Mouse (Mus musculus): ENCODE results near the gene Syt8. TPM values are rescaled to one million over a fixed set of nuclear protein-coding genes. Genes with fewer than 3 reads are reported as not detected.
"Not testable (repeated sequence)": the region's sequence is repeated elsewhere in the genome, so short reads cannot be mapped to it uniquely, and the experiment has no call there.

The Syt8 gene
- polyA plus RNA-seq, 1 experiment from 2014 or later: not detected

DNA sequence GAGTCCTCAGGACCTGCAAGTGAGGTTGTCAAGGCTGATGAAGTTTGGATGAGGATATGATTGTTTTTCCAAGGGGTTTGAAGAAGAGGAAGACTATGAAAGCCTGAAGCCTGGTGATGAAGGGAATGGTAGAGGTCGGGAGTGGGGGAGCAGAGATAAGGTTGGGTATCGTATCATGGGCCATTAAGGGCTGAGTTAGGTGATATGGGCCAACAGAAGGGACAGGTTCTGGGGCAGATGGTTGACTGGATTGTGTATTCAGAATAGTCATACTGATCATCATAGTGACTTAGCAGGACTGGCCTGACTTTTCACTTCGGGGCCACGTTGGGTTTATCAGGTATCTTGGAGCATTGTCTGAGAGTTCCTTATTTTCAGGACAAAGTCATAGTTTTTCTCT is 39.2 kb upstream of the Syt8 start:
- H3K4me1 ChIP-seq: peaks cover 35% of the 10 kb centered on the region
- 88% methylated on average over 4 of the region's 4 CpGs for WGBS
- no peak overlapping the region for H3K27ac ChIP-seq
- H3K4me3 ChIP-seq: no peak overlapping the region
- H3K27me3 ChIP-seq (ENCODE audit: poor library complexity, severe bottlenecking): peaks cover 54% of the 10 kb centered on the region
- H3K36me3 ChIP-seq (replicated peaks): no peaks in the 10 kb centered on the region
- no peak for DNase-seq (ENCODE audit: extremely low spot score, low spot score)
- H3K9me3 ChIP-seq: no peaks in the 10 kb centered on the region

DNA sequence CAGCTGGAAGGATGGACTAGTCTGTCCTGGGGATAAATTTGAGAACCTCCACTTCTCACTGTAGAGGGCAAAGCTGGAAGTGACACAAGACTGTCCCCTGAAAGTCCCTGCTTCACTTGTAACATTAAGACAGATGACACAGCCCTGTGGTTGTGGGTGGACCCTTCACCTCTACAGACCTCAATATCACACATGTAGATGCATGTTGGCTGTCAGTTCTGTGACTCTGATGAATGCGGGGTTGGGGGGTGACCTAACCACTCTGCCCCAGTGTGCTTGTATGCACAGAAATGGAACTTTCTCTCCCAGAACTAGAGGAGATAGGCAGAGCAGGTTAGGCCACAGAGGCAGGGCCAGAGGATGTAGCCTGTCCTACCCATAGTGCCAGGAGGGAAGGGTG is 38.0 kb upstream of the Syt8 start:
- Histone ChIP-seq H3K4me1 (peaks cover 44% of the 10 kb centered on the region), H3K27ac (0 out of 2 replicates have a peak overlapping the region, but pooled peaks have one; percentile 2), H3K4me3 (no peak overlapping the region), H3K36me3 (replicated peaks) (no peaks in the 10 kb centered on the region), H3K9me3 (no peaks in the 10 kb centered on the region), H3K27me3 (ENCODE audit: poor library complexity, severe bottlenecking) (peaks cover 54% of the 10 kb centered on the region)
- no peak for DNase-seq (ENCODE audit: extremely low spot score, low spot score)
- 100% methylated on average over 1 of the region's 1 CpGs for WGBS

DNA sequence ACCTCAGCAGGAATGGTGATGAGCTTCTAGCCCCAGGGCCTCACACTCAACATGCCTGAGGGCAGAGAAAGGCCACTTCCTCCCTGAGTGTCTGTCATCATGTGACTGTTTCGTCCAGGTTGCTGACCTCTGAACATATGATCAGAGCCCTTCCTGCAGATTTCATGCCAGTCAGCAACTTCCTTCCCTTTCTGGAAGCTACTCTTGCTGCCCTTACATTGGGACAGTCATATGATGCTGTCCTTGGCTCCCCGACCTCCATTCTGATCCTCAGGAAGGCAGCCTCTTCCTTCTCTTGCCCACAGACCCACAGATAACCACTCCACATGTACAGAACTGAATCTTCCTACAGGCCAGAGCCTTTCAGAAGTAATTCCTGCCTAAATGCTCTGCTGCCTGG is 36.6 kb upstream of the Syt8 start:
- no peaks in the 10 kb centered on the region for H3K9me3 ChIP-seq
- WGBS: 72% methylated on average over 2 of the region's 2 CpGs

DNA sequence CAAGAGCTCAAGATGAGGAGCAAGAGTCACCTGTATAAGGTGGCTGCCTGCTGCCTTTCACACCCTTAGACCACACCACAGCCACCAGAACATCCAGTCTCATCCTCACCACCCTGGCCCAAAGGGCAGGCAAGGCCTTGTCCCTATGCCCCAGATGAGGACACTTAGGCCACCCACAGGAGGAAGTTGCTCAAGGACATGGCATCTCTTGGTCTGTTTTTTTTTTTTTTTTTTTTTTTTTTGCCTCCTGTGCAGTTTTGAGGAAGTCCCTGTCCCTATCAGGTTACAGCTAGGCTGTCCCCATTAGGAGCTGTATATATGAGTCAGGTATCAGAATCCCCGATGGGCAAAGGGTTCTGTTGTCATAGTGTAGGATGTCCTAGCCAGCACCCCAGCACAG is 35.4 kb upstream of the Syt8 start:
- 77% methylated on average over 1 of the region's 1 CpGs for WGBS
- no peaks in the 10 kb centered on the region for H3K9me3 ChIP-seq
- H3K4me3 ChIP-seq: no peak overlapping the region
- DNase-seq (ENCODE audit: extremely low spot score, low spot score): no peak
- no peaks in the 10 kb centered on the region for H3K36me3 ChIP-seq (replicated peaks)
- H3K27ac ChIP-seq: 0 out of 2 replicates have a peak overlapping the region, but pooled peaks have one; percentile 60
- peaks cover 33% of the 10 kb centered on the region for H3K4me1 ChIP-seq
- peaks cover 63% of the 10 kb centered on the region for H3K27me3 ChIP-seq (ENCODE audit: poor library complexity, severe bottlenecking)

More for the DNA sequence above, 36.6 kb upstream of the Syt8 start:
- Histone ChIP-seq H3K4me1 (peaks cover 40% of the 10 kb centered on the region), H3K27ac (no peak overlapping the region), H3K4me3 (no peak overlapping the region), H3K36me3 (replicated peaks) (no peaks in the 10 kb centered on the region), H3K27me3 (ENCODE audit: poor library complexity, severe bottlenecking) (peaks cover 61% of the 10 kb centered on the region)
- DNase-seq (ENCODE audit: extremely low spot score, low spot score): no peak

DNA sequence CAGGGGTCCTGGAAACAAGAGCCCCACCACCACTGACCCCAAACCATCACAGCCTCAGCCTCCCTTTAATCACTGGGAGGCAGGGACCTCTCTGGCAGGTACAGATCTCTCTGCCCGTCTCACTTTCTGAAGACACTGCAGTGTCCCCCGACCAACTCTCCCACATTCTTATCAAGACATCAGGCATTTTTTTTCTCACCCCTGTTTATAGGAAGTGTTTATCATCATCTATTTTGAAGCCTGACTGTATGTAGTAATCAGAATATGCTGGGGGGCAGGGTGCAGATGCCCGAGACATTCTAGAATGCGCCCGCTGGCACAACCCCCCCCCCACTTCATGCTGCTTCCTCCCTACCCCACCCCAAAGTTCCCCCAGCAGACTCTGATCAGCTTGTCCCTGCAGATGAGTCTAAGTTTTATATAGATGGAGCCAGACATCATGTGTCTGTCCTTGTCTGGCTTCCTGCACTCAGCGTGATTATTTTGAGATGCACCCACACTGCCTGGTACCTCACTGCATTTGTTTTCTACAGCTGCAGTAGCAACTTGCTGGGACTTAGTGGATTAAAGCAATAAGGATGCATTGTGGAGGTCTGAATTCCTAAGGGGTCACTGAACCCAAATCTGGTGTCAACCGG is 34.4 kb upstream of the Syt8 start:
- Histone ChIP-seq H3K4me3 (no peak overlapping the region), H3K27ac (peak overlapping the region; percentile 60; the same call in 1 of the 2 replicates), H3K4me1 (peaks cover 33% of the 10 kb centered on the region), H3K9me3 (no peaks in the 10 kb centered on the region), H3K36me3 (replicated peaks) (no peaks in the 10 kb centered on the region), H3K27me3 (ENCODE audit: poor library complexity, severe bottlenecking) (peaks cover 63% of the 10 kb centered on the region)
- 58% methylated on average over 7 of the region's 7 CpGs for WGBS
- no peak for DNase-seq (ENCODE audit: extremely low spot score, low spot score)

DNA sequence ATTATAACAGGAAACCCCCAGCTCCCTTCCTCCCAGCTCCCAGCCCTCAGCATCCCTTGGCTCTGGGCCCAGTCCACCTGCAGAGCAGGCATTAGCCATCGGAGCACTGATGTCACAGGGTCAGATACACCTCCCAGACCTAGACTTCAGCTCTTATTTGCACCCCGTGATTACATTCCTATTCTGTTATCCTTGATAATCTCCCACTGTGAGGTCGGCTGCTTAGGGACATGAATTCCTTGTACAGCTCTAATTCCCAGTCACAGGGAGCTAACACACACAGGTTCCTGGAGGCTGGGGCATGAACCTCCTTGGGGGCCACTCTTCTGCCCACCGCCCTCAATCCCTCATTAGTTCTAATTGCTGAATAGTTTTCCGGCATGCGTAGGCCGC is 33.9 kb upstream of the Syt8 start:
- no peaks in the 10 kb centered on the region for H3K36me3 ChIP-seq (replicated peaks)
- peak; percentile 68 for DNase-seq (ENCODE audit: extremely low spot score, low spot score)
- peak overlapping the region; percentile 27; the same call in 1 of the 2 replicates for H3K27ac ChIP-seq
- no peaks in the 10 kb centered on the region for H3K9me3 ChIP-seq
- 21% methylated on average over 7 of the region's 7 CpGs for WGBS
- peaks cover 60% of the 10 kb centered on the region for H3K27me3 ChIP-seq (ENCODE audit: poor library complexity, severe bottlenecking)
- no peak overlapping the region for H3K4me3 ChIP-seq
- H3K4me1 ChIP-seq: peaks cover 33% of the 10 kb centered on the region

DNA sequence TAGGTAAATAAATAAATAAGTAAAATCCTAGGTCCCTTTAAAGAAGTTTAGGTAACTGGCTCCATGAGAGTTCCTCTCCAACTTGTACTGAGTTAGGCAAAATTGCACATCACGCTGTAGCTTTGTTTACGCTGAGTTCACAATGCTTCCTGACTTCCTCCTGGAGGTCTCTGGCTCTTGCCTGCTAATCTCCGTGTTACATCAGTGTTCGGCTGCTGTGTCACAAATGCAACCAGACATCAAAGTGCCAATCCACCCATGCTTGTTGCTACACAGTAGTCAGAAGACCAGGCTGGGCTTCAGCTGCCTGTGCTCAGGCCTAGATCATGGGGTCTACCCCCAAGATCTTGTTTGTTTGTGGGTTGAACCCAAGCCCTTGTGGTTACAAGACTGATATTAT is 31.1 kb upstream of the Syt8 start:
- peaks cover 33% of the 10 kb centered on the region for H3K27me3 ChIP-seq (ENCODE audit: poor library complexity, severe bottlenecking)
- no peak overlapping the region for H3K27ac ChIP-seq
- WGBS: 83% methylated on average over 4 of the region's 4 CpGs
- no peaks in the 10 kb centered on the region for H3K36me3 ChIP-seq (replicated peaks)
- DNase-seq (ENCODE audit: extremely low spot score, low spot score): no peak
- H3K9me3 ChIP-seq: no peaks in the 10 kb centered on the region
- H3K4me3 ChIP-seq: no peak overlapping the region
- H3K4me1 ChIP-seq: peaks cover 25% of the 10 kb centered on the region

DNA sequence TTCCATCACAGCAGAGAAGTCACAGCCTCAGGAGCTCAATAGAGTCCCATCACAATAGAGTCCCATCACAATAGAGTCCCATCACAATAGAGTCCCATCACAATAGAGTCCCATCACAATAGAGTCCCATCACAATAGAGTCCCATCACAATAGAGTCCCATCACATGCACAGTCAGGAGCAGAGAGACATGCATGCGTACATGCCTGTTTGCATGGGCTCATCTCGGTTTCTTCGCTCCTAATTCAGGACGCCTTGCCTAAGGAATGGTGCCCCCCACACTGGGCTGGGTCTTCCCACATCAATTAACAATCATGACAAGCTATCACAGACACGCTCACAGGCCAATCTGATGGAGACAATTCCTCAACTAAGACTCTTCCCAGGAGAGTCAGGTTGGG is 29.5 kb upstream of the Syt8 start:
- DNase-seq (ENCODE audit: extremely low spot score, low spot score); H3K4me3 ChIP-seq; H3K27ac ChIP-seq; H3K9me3 ChIP-seq; H3K36me3 ChIP-seq (replicated peaks): not testable (repeated sequence)
- WGBS: 90% methylated on average over 5 of the region's 5 CpGs
- Histone ChIP-seq H3K4me1 (peaks cover 17% of the 10 kb centered on the region), H3K27me3 (ENCODE audit: poor library complexity, severe bottlenecking) (peaks cover 26% of the 10 kb centered on the region)

DNA sequence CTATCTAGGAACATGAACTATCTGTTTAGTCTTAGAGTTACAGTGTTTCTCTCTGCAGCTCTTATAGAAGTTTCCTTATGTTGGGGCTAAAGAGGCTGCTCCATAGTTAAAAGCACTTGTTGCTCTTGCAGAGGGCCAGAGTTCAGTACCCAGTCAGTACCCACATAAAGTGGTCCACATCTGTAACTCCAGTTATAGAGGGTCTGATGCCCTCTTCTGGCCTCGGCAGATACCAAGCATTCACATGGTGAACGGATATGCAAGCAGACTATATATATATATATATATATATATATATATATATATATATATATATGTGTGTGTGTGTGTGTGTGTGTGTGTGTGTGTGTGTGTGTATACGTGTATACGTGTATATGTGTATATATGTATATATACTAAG is 26.7 kb upstream of the Syt8 start:
- no peaks in the 10 kb centered on the region for H3K36me3 ChIP-seq (replicated peaks)
- DNase-seq (ENCODE audit: extremely low spot score, low spot score): no peak
- H3K9me3 ChIP-seq: no peaks in the 10 kb centered on the region
- peaks cover 19% of the 10 kb centered on the region; the same call in 1 of the 2 replicates for H3K27me3 ChIP-seq (ENCODE audit: poor library complexity, severe bottlenecking)
- H3K4me3 ChIP-seq: no peak overlapping the region
- 77% methylated on average over 4 of the region's 4 CpGs for WGBS
- H3K4me1 ChIP-seq: no peaks in the 10 kb centered on the region
- no peak overlapping the region for H3K27ac ChIP-seq

DNA sequence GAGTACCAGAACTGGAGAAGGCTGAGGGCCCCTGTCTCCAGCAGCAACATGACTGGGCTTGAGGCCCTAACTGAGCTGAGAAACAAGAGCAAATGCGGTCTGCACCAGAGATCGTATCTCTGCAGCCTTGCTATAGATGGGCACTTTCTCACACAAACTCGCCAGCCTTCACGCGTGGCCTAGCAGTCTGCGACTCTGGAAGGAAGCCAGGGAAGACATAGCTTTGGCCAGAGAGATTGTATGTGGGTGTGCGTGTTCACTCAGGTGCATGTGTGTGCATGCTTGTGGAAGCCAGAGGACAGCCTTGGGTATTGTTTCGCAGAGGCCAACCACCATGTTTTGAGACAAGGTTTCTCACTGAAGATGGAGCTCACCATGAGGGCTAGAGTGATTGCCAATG is 26.0 kb upstream of the Syt8 start:
- H3K27me3 ChIP-seq (ENCODE audit: poor library complexity, severe bottlenecking): 0 out of 2 replicates have a peak, but pooled peaks cover 16% of the 10 kb centered on the region
- no peak overlapping the region for H3K4me3 ChIP-seq
- H3K27ac ChIP-seq: no peak overlapping the region
- WGBS: 94% methylated on average over 8 of the region's 8 CpGs
- no peaks in the 10 kb centered on the region for H3K36me3 ChIP-seq (replicated peaks)
- no peaks in the 10 kb centered on the region for H3K4me1 ChIP-seq
- no peak for DNase-seq (ENCODE audit: extremely low spot score, low spot score)
- no peaks in the 10 kb centered on the region for H3K9me3 ChIP-seq

DNA sequence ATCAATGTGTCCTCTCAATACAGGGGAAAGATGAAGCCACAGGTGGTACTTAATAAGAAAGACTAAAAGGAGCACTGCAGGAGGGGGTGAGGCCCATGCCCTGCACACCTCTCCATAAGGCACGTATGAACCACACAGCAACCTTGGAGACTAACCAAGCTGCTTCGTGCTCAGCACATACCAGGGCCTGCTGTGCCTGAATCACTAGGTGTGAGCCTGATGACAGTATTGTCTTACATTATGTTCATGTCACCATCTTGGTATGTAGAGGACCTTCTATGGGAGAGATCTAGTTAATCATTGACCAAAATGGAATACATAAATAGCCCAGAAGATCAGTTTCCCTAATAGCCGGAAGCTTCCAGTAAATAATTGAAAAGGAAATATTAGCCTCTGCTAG is 25.0 kb upstream of the Syt8 start:
- Histone ChIP-seq H3K4me1 (no peaks in the 10 kb centered on the region), H3K9me3 (no peaks in the 10 kb centered on the region), H3K27ac (no peak overlapping the region), H3K4me3 (no peak overlapping the region), H3K36me3 (replicated peaks) (no peaks in the 10 kb centered on the region), H3K27me3 (ENCODE audit: poor library complexity, severe bottlenecking) (0 out of 2 replicates have a peak, but pooled peaks cover 12% of the 10 kb centered on the region)
- WGBS: 87% methylated on average over 3 of the region's 3 CpGs
- DNase-seq (ENCODE audit: extremely low spot score, low spot score): no peak

DNA sequence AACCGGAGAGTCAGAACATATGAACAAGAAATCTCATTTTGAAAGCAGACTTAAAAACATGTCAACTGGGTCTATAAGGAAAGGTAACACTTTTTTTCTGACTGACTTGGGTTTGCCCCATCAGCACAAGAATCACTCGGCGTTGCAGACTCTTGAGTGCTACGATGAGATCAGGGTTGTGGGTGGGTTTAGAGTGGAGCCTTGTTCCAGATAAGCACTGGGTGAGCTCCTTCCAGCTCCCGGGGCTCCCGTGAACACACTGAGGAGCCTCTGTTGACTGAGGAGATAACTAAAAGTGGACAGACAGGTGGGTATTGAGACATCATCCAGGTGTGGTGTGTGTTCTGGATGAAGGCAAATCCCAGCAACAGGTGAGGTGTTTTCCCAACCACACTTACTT is 21.4 kb upstream of the Syt8 start:
- 0 out of 2 replicates have a peak, but pooled peaks cover 10% of the 10 kb centered on the region for H3K27me3 ChIP-seq (ENCODE audit: poor library complexity, severe bottlenecking)
- H3K9me3 ChIP-seq: no peaks in the 10 kb centered on the region
- 94% methylated on average over 6 of the region's 6 CpGs for WGBS
- H3K36me3 ChIP-seq (replicated peaks): no peaks in the 10 kb centered on the region
- no peak overlapping the region for H3K4me3 ChIP-seq
- no peaks in the 10 kb centered on the region for H3K4me1 ChIP-seq
- no peak for DNase-seq (ENCODE audit: extremely low spot score, low spot score)
- no peak overlapping the region for H3K27ac ChIP-seq

DNA sequence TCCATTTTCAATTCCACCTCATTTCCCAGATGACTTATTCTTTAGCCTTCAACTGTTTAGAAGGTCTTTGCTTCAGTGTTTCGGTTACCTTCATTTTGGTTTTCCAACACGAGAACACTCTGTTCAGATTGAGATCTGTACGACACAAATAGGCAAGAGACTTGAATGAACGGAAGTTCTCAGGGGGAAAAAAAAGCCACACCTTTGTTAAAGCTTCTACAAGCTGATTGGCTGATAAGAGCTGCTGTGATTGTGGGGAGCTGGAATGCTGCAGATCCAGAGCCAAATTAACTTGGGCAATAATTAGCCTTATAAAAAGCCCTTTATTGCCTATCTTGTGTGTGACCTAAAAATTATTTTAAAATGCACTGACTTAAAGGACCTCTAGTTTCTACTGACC is 19.3 kb upstream of the Syt8 start:
- no peak overlapping the region for H3K4me3 ChIP-seq
- no peaks in the 10 kb centered on the region for H3K27me3 ChIP-seq (ENCODE audit: poor library complexity, severe bottlenecking)
- no peak overlapping the region for H3K27ac ChIP-seq
- H3K4me1 ChIP-seq: no peaks in the 10 kb centered on the region
- WGBS: 63% methylated on average over 4 of the region's 4 CpGs
- no peaks in the 10 kb centered on the region for H3K36me3 ChIP-seq (replicated peaks)
- no peak for DNase-seq (ENCODE audit: extremely low spot score, low spot score)
- H3K9me3 ChIP-seq: no peaks in the 10 kb centered on the region

DNA sequence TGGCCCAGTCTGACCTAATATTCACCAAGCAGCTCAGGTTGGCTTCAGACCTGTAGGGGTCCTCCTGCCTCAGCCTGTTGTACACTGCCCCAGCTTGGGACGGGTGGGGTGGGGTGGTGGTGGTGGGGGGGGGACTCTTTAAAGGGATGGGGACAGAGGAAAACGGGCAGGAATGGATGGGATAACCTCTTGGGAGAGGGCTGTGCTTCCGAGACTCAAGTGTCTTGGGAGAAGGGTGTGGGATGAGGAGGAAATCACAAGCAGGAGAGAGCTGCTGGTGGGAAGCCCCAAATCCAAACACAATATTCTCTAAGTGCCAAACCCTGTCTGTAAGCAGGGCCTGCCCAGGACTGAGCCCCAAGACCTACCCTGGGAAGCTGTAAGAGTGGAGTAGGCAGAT is 18.4 kb upstream of the Syt8 start:
- Histone ChIP-seq H3K36me3 (replicated peaks) (no peaks in the 10 kb centered on the region), H3K9me3 (no peaks in the 10 kb centered on the region), H3K4me3 (no peak overlapping the region), H3K27ac (no peak overlapping the region), H3K27me3 (ENCODE audit: poor library complexity, severe bottlenecking) (no peaks in the 10 kb centered on the region), H3K4me1 (no peaks in the 10 kb centered on the region)
- 79% methylated on average over 3 of the region's 3 CpGs for WGBS
- DNase-seq (ENCODE audit: extremely low spot score, low spot score): no peak
